Mouse (Mus musculus) thymus, adult 2 months (tissue): ENCODE measurements around the gene Gm20388. TPM values are rescaled to one million over a fixed set of nuclear protein-coding genes. Genes with fewer than 3 reads are reported as not detected.

Experiments
- DNase-seq: peaks from one replicate; pipeline ENCODE4 v3.0.0; 2021
- H3K27ac ChIP-seq: fragments of 200-500 bp; 2 replicates; pipeline ENCODE4 v1.5.1; 2012; ENCODE audit warnings: low read length, control low read depth; ENCODE audit not compliant: control insufficient read depth, insufficient read depth
- H3K27me3 ChIP-seq: fragments of 200-500 bp; 2 replicates; pipeline ENCODE4 v1.6.1; 2012; ENCODE audit warnings: mild to moderate bottlenecking, low read length, moderate library complexity, mixed read lengths; ENCODE audit not compliant: control insufficient read depth, insufficient read depth
- H3K36me3 ChIP-seq: fragments of 200-500 bp; 2 replicates; pipeline ENCODE4 v1.6.1; 2012; ENCODE audit warnings: mild to moderate bottlenecking, low read length, moderate library complexity; ENCODE audit not compliant: control insufficient read depth, insufficient read depth
- H3K4me1 ChIP-seq: fragments of 200-500 bp; replicated peaks from 2 replicates; pipeline ENCODE4 v1.6.1; 2012; ENCODE audit warnings: low read length; ENCODE audit not compliant: control insufficient read depth, insufficient read depth
- H3K4me3 ChIP-seq: fragments of 200-500 bp; 2 replicates; pipeline ENCODE4 v1.5.1; 2012; ENCODE audit warnings: mild to moderate bottlenecking, low read length, control low read depth, moderate library complexity; ENCODE audit not compliant: control insufficient read depth, insufficient read depth
- CTCF ChIP-seq: fragments of 200-500 bp; IDR thresholded peaks from 2 replicates; pipeline ENCODE4 v1.5.1; 2012; ENCODE audit warnings: mild to moderate bottlenecking, control low read depth, low read length, moderate library complexity, borderline replicate concordance; ENCODE audit not compliant: control insufficient read depth, poor library complexity, insufficient read depth; ENCODE audit errors: extremely low read depth
- POLR2A ChIP-seq: fragments of 200-500 bp; IDR thresholded peaks from 2 replicates; pipeline ENCODE4 v1.6.1; 2012; ENCODE audit warnings: mild to moderate bottlenecking, low read length, control low read depth, moderate library complexity; ENCODE audit not compliant: control insufficient read depth, poor library complexity, insufficient read depth; ENCODE audit errors: extremely low read depth
- WGBS: fragments of 180-500 bp; shearing (Covaris S2); methylation state at CpG from one replicate; pipeline ENCODE4 v1.1.7; 2018; 5-methylcytosine and 5-hydroxymethylcytosine counted together
- polyA plus RNA-seq: library from polyadenylated mRNA; depleted of rRNA; stranded (reverse); fragments of >200 nt; gene quantifications from 2 replicates; pipeline ENCODE4 v1.2.3, GENCODE M21; 2012

Gene Gm20388
- polyA plus RNA-seq, 1 experiment: 103 TPM

GRCm38 (mm10) chr8:122092476-122092875 lies 2181.8 kb downstream of the Gm20388 start:
- no peak overlapping the region for H3K27ac ChIP-seq
- WGBS: 91% methylated on average over 5 of the region's 5 CpGs
- H3K27me3 ChIP-seq: no peaks in the 10 kb centered on the region
- H3K4me3 ChIP-seq: no peak overlapping the region
- no peaks in the 10 kb centered on the region for H3K36me3 ChIP-seq
- TF ChIP-seq POLR2A (no peak), CTCF (no peak)
- DNase-seq: no peak
- H3K4me1 ChIP-seq: no peaks in the 10 kb centered on the region

DNA sequence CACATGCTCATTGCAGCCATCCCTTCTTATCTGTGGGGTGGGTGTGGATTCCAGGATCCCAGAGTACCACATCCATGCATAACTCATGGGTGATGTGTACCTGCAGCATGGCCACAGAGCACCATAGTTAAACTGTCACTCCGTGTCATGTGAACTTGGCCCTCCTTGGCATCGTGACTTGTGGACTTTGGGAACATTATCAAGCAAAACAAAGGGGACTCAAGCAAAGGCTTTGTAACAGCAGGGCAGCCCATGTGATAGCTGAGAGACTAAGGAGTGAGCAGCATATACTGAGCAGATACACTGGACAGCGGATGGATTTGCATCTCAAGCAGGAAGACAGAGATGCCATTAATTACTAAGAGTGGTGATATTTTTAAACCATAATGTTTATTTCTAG lies 2188.1 kb downstream of the Gm20388 start:
- no peak overlapping the region for H3K27ac ChIP-seq
- TF ChIP-seq POLR2A (no peak), CTCF (no peak)
- H3K4me1 ChIP-seq: no peaks in the 10 kb centered on the region
- H3K36me3 ChIP-seq: no peaks in the 10 kb centered on the region
- 96% methylated on average over 3 of the region's 3 CpGs for WGBS
- no peak for DNase-seq
- H3K27me3 ChIP-seq: no peaks in the 10 kb centered on the region
- H3K4me3 ChIP-seq: no peak overlapping the region

GRCm38 (mm10) chr8:122099711-122100220 lies 2189.1 kb downstream of the Gm20388 start:
- DNase-seq: no peak
- no peaks in the 10 kb centered on the region for H3K27me3 ChIP-seq
- H3K27ac ChIP-seq: no peak overlapping the region
- H3K4me3 ChIP-seq: no peak overlapping the region
- H3K4me1 ChIP-seq: no peaks in the 10 kb centered on the region
- H3K36me3 ChIP-seq: no peaks in the 10 kb centered on the region
- no peak for TF ChIP-seq CTCF
- no peak for TF ChIP-seq POLR2A
- WGBS: 86% methylated on average over 7 of the region's 7 CpGs

GRCm38 (mm10) chr8:122101816-122102215 lies 2191.2 kb downstream of the Gm20388 start:
- Histone ChIP-seq H3K27me3 (no peaks in the 10 kb centered on the region), H3K4me1 (no peaks in the 10 kb centered on the region), H3K27ac (no peak overlapping the region), H3K4me3 (no peak overlapping the region), H3K36me3 (no peaks in the 10 kb centered on the region)
- no peak for DNase-seq
- TF ChIP-seq CTCF (no peak), POLR2A (no peak)
- WGBS: 80% methylated on average over 5 of the region's 5 CpGs

DNA sequence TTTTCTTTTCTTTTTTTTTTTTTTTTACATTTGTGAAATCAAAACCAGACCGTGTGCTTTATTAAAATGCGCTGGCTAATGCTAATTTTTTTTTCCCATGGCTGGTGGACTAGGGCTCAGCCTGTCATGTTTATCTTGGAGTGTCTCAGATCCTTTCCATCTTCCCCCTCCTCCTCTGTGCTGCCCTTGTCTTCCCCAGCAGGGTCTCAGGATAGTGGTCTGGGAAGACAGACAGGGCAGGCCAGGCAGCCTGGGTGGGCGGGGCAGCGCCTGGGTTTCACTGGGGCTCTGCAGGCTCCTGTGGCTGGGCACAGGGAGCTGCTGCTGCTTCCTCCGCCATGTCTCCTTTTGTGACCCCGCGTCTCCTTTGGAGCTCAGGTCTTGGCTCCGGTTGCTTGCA lies 2191.6 kb downstream of the Gm20388 start:
- no peaks in the 10 kb centered on the region for H3K27me3 ChIP-seq
- H3K4me3 ChIP-seq: no peak overlapping the region
- H3K36me3 ChIP-seq: no peaks in the 10 kb centered on the region
- no peaks in the 10 kb centered on the region for H3K4me1 ChIP-seq
- DNase-seq: no peak
- no peak overlapping the region for H3K27ac ChIP-seq
- 86% methylated on average over 8 of the region's 8 CpGs for WGBS
- TF ChIP-seq CTCF (no peak), POLR2A (no peak)

DNA sequence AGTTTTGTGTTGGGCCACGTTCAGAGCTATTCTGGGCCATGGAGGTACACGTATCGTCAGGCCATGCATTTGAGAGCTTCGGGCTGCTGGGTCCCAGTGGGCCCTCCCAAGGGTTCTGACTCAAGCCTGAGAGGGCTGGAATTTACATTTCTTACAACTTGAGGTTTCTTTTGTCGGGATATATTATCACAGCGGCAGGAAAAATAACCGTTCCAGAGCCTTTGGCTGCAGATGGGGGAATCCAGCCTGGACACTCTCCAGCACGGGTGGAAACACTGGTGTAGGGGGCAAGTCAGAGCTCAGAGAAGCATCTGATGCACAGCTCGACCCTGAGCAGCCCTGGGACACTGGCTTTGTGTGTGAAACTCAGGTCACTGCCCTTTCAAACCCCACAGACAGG lies 2192.6 kb downstream of the Gm20388 start:
- Histone ChIP-seq H3K4me3 (no peak overlapping the region), H3K36me3 (no peaks in the 10 kb centered on the region), H3K27ac (no peak overlapping the region), H3K27me3 (no peaks in the 10 kb centered on the region), H3K4me1 (no peaks in the 10 kb centered on the region)
- DNase-seq: no peak
- 87% methylated on average over 9 of the region's 9 CpGs for WGBS
- TF ChIP-seq CTCF (no peak), POLR2A (no peak)

- H3K4me3 ChIP-seq: no peak overlapping the region
- WGBS: 84% methylated on average over 4 of the region's 4 CpGs
- TF ChIP-seq POLR2A (no peak), CTCF (no peak)
- no peak overlapping the region for H3K27ac ChIP-seq
- no peaks in the 10 kb centered on the region for H3K27me3 ChIP-seq
- H3K36me3 ChIP-seq: no peaks in the 10 kb centered on the region
- H3K4me1 ChIP-seq: no peaks in the 10 kb centered on the region
- DNase-seq: no peak
Measured at GRCm38 (mm10) chr8:122104658-122105057, 2194.0 kb downstream of the Gm20388 start.
